Mouse (Mus musculus) CH12.LX (cell line): ENCODE data around the gene Arl5b. TPM values are rescaled to one million over a fixed set of nuclear protein-coding genes. Genes with fewer than 3 reads are reported as not detected.

ENCODE experiments used
- DNase-seq: peaks from one replicate; pipeline ENCODE4 v3.0.0-alpha.2; 2013; ENCODE audit errors: extremely low read depth
- H3K27ac ChIP-seq: 2 replicates; pipeline ENCODE4 v1.5.1; 2012; ENCODE audit warnings: low read depth, mild to moderate bottlenecking, control low read depth, moderate library complexity; ENCODE audit not compliant: insufficient read depth
- H3K27me3 ChIP-seq: replicated peaks from 2 replicates; pipeline ENCODE3; 2012; ENCODE audit warnings: inconsistent platforms
- H3K36me3 ChIP-seq, 2 experiments: replicated peaks in 1 of 2; 2 replicates each; pipeline versions ENCODE3 to v1.6.1; 2012; ENCODE audit warnings: inconsistent platforms in 1 of 2, low read length in 1 of 2, mild to moderate bottlenecking in 1 of 2, mixed read lengths in 1 of 2, moderate library complexity in 1 of 2; ENCODE audit not compliant: control insufficient read depth in 1 of 2, insufficient read depth in 1 of 2
- H3K4me1 ChIP-seq, 2 experiments: 2 replicates each; pipeline ENCODE4 v1.6.1; 2012; ENCODE audit warnings: inconsistent platforms in 1 of 2, moderate library complexity in 1 of 2; ENCODE audit not compliant: insufficient read depth in 2 of 2, control insufficient read depth in 1 of 2
- H3K4me2 ChIP-seq: 2 replicates; pipeline ENCODE4 v1.6.1; 2012; ENCODE audit warnings: low read depth, mild to moderate bottlenecking, control low read depth; ENCODE audit not compliant: poor library complexity, insufficient read depth, severe bottlenecking
- H3K4me3 ChIP-seq, 3 experiments: fragments of 150-350 bp in 1 of 3; sonication (generic) in 1 of 3; replicated peaks in 1 of 3; 2 replicates each; pipeline versions ENCODE3 to v1.5.1; 2011 to 2012; ENCODE audit warnings: low read depth in 2 of 3, low read length in 2 of 3, mild to moderate bottlenecking in 2 of 3, moderate library complexity in 2 of 3, control low read depth in 1 of 3, improper control_type of control experiment in 1 of 3, inconsistent platforms in 1 of 3, mixed read lengths in 1 of 3; ENCODE audit not compliant: poor library complexity in 1 of 3
- H3K79me2 ChIP-seq: replicated peaks from 2 replicates; pipeline ENCODE4 v1.6.1; 2012; ENCODE audit warnings: mild to moderate bottlenecking, moderate library complexity; ENCODE audit not compliant: control insufficient read depth, poor library complexity, insufficient read depth, severe bottlenecking; ENCODE audit errors: extremely low read depth
- H3K9ac ChIP-seq: 2 replicates; pipeline ENCODE4 v1.6.1; 2012; ENCODE audit warnings: low read depth, mild to moderate bottlenecking, control low read depth, moderate library complexity; ENCODE audit not compliant: insufficient read depth
- H3K9me3 ChIP-seq: replicated peaks from 2 replicates; pipeline ENCODE3; 2012; ENCODE audit warnings: low read length, inconsistent platforms, mixed read lengths
- CHD1 ChIP-seq: IDR thresholded peaks from 2 replicates; pipeline ENCODE4 v1.6.1; 2012; ENCODE audit warnings: low read depth, low read length, improper control_type of control experiment, inconsistent platforms
- CTCF ChIP-seq, 2 experiments: IDR thresholded peaks in 1 of 2; conservative IDR thresholded peaks in 1 of 2; 2 replicates each; pipeline ENCODE4 v1.5.1; 2011 to 2012; ENCODE audit warnings: low read depth in 2 of 2, low read length in 2 of 2, improper control_type of control experiment in 1 of 2, inconsistent platforms in 1 of 2, mild to moderate bottlenecking in 1 of 2, moderate library complexity in 1 of 2
- ELF1 ChIP-seq: IDR thresholded peaks from 2 replicates; pipeline ENCODE4 v1.6.1; 2014; ENCODE audit warnings: low read depth, mild to moderate bottlenecking, inconsistent platforms, low read length, improper control_type of control experiment
- IRF4 ChIP-seq: IDR thresholded peaks from 2 replicates; pipeline ENCODE4 v1.6.1; 2014; ENCODE audit warnings: low read depth, mild to moderate bottlenecking, inconsistent platforms, low read length, improper control_type of control experiment
- KAT2A ChIP-seq: IDR thresholded peaks from 2 replicates; pipeline ENCODE4 v1.6.1; 2012; ENCODE audit warnings: low read length, improper control_type of control experiment, inconsistent platforms; ENCODE audit not compliant: insufficient replicate concordance
- MXI1 ChIP-seq: IDR thresholded peaks from 2 replicates; pipeline ENCODE4 v1.6.1; 2011; ENCODE audit warnings: mild to moderate bottlenecking, low read depth, low read length, improper control_type of control experiment
- MYC ChIP-seq: IDR thresholded peaks from 2 replicates; pipeline ENCODE4 v1.6.1; 2011; ENCODE audit warnings: low read depth, mild to moderate bottlenecking, improper control_type of control experiment, low read length
- NRF1 ChIP-seq: IDR thresholded peaks from 2 replicates; pipeline ENCODE4 v1.6.1; 2014; ENCODE audit warnings: low read depth, mild to moderate bottlenecking, inconsistent platforms, low read length, improper control_type of control experiment, moderate library complexity
- PAX5 ChIP-seq: IDR thresholded peaks from 2 replicates; pipeline ENCODE4 v1.6.1; 2012; ENCODE audit warnings: low read length, inconsistent platforms, mixed read lengths
- POLR2AphosphoS2 ChIP-seq: IDR thresholded peaks from 2 replicates; pipeline ENCODE4 v1.6.1; 2011; ENCODE audit warnings: low read depth, low read length, improper control_type of control experiment
- RAD21 ChIP-seq: IDR thresholded peaks from 2 replicates; pipeline ENCODE4 v1.6.1; 2011; ENCODE audit warnings: low read depth, mild to moderate bottlenecking, low read length, improper control_type of control experiment, moderate library complexity
- RCOR1 ChIP-seq: conservative IDR thresholded peaks from 2 replicates; pipeline ENCODE4 v1.6.1; 2012; ENCODE audit warnings: low read depth, mild to moderate bottlenecking, inconsistent platforms, low read length, improper control_type of control experiment
- SIN3A ChIP-seq: IDR thresholded peaks from 2 replicates; pipeline ENCODE4 v1.6.1; 2012; ENCODE audit warnings: low read length, improper control_type of control experiment, inconsistent platforms
- TCF12 ChIP-seq: IDR thresholded peaks from 2 replicates; pipeline ENCODE4 v1.6.1; 2014; ENCODE audit warnings: low read depth, mild to moderate bottlenecking, inconsistent platforms, low read length, improper control_type of control experiment
- USF2 ChIP-seq: conservative IDR thresholded peaks from 2 replicates; pipeline ENCODE4 v1.6.1; 2011; ENCODE audit warnings: low read depth, low read length, improper control_type of control experiment
- ZC3H11A ChIP-seq: IDR thresholded peaks from 2 replicates; pipeline ENCODE4 v1.6.1; 2012; ENCODE audit warnings: low read depth, mild to moderate bottlenecking, inconsistent platforms, low read length, improper control_type of control experiment
- ZKSCAN1 ChIP-seq: IDR thresholded peaks from 2 replicates; pipeline ENCODE4 v1.6.1; 2012; ENCODE audit warnings: low read depth, inconsistent platforms, low read length, improper control_type of control experiment, borderline replicate concordance
- dilution Hi-C: fragments of 300-500 bp; cut with MboI; formaldehyde crosslinking; loops from 2 replicates; pipeline ENCODE4 v1.14.3; 2020; ENCODE audit warnings: low sequenced_read_pairs; ENCODE audit not compliant: extremely low pct_unique_long_range_greater_than_20kb, extremely low pct_ligation_motif_present
- in situ Hi-C: fragments of 300-500 bp; cut with MboI; formaldehyde crosslinking; loops from 3 replicates; pipeline ENCODE4 v1.14.3; 2019; ENCODE audit warnings: low sequenced_read_pairs, low pct_ligation_motif_present, low pct_unique_long_range_greater_than_20kb, mixed read lengths
- polyA plus RNA-seq: library from polyadenylated mRNA; unstranded; fragments of >175 nt; gene quantifications from 2 replicates; pipeline ENCODE4 v1.2.1, GENCODE M21; 2012; ENCODE audit warnings: low read depth; ENCODE audit not compliant: insufficient read length
- total RNA-seq, 2 experiments: library from RNA; depleted of rRNA; stranded (reverse); fragments of 300-350 nt in 1 of 2; fragments of >200 nt in 1 of 2; gene quantifications; 2 replicates each; pipeline ENCODE4 v1.2.3; 2012 to 2014

Gene Arl5b
- total and polyA plus RNA-seq, 3 experiments, result 4.8 to 7.1 (median 5.0) TPM

GRCm38 (mm10) chr2:15060856-15061255, 11.7 kb downstream of the Arl5b start:
- Histone ChIP-seq H3K79me2 (peaks cover 2% of the 10 kb centered on the region; the same call in 1 of the 2 replicates), H3K4me3 (no peak overlapping the region)
- DNase-seq, result no peak

GRCm38 (mm10) chr2:15063815-15064214, 14.6 kb downstream of the Arl5b start:
- no peak overlapping the region for H3K4me2 ChIP-seq
- in situ Hi-C loops, result no loop called here
- peaks cover 0 to 11% of the 10 kb centered on the region in 2 experiments for H3K36me3 ChIP-seq
- DNase-seq, result no peak
- 0 out of 2 replicates have a peak, but pooled peaks cover 2% of the 10 kb centered on the region for H3K79me2 ChIP-seq
- no peaks in the 10 kb centered on the region; a peak in 1 of 4 replicates for H3K4me1 ChIP-seq
- H3K27ac ChIP-seq, result no peak overlapping the region
- no peak overlapping the region for H3K9ac ChIP-seq
- dilution Hi-C loops, result no loop called here
- TF ChIP-seq KAT2A, result no peak
- TF ChIP-seq ZC3H11A, result no peak
- no peak for TF ChIP-seq USF2
- no peak for TF ChIP-seq CTCF (conservative IDR thresholded peaks at IDR 0.05 in 1 of 2, IDR thresholded peaks at IDR 0.05 in 1 of 2; ENCODE audit: low read depth in 2 of 2, low read length in 2 of 2)
- no peak for TF ChIP-seq TCF12
- no peak for TF ChIP-seq RAD21
- no peaks in the 10 kb centered on the region for H3K27me3 ChIP-seq
- no peaks in the 10 kb centered on the region for H3K9me3 ChIP-seq
- H3K4me3 ChIP-seq, result no peak overlapping the region

More at GRCm38 (mm10) chr2:15060856-15061255, 11.7 kb downstream of the Arl5b start:
- no peak for TF ChIP-seq CHD1
- no peak for TF ChIP-seq IRF4
- TF ChIP-seq ELF1, result no peak
- TF ChIP-seq ZKSCAN1, result no peak
- TF ChIP-seq PAX5, result no peak
- no peak for TF ChIP-seq MYC
- no peak for TF ChIP-seq USF2
- no peak for TF ChIP-seq POLR2AphosphoS2
- TF ChIP-seq SIN3A, result no peak
- TF ChIP-seq RCOR1, result no peak
- no peak for TF ChIP-seq NRF1
- no peak for TF ChIP-seq MXI1
- H3K27me3 ChIP-seq, result no peaks in the 10 kb centered on the region
- no peaks in the 10 kb centered on the region for H3K9me3 ChIP-seq
- H3K9ac ChIP-seq, result no peak overlapping the region
- H3K27ac ChIP-seq, result no peak overlapping the region
- H3K4me1 ChIP-seq, result peaks cover 0 to 12% of the 10 kb centered on the region in 2 experiments; a peak in 2 of 4 replicates
- in situ Hi-C loops, result no loop called here
- dilution Hi-C loops, result no loop called here
- peaks cover 0 to 2% of the 10 kb centered on the region in 2 experiments for H3K36me3 ChIP-seq
- no peak overlapping the region for H3K4me2 ChIP-seq
